Mouse (Mus musculus) erythroblast, adult 5-6 weeks (primary cell): ENCODE results near the gene Zbtb12. TPM values are rescaled to one million over a fixed set of nuclear protein-coding genes. Genes with fewer than 3 reads are reported as not detected.
"Not testable (repeated sequence)": the region's sequence is repeated elsewhere in the genome, so short reads cannot be mapped to it uniquely, and the experiment has no call there.

Source experiments
- ATAC-seq: replicated peaks from 2 replicates; pipeline ENCODE4 v1.8.0; 2016; ENCODE audit warnings: moderate number of reproducible peaks, mild to moderate bottlenecking, moderate TSS enrichment, inconsistent platforms; ENCODE audit not compliant: poor library complexity, low FRiP score, severe bottlenecking
- total RNA-seq, 2 experiments: library from RNA; stranded (forward) in 1 of 2; stranded (reverse) in 1 of 2; fragments of 150-400 nt in 1 of 2; fragments of 200-764, 138-1000 nt in 1 of 2; gene quantifications; 2 replicates each; pipeline versions ENCODE4 v1.2.3 to v1.2.4; 2015 to 2017; ENCODE audit warnings: low replicate concordance in 2 of 2

Gene Zbtb12
- total RNA-seq, 2 experiments from 2014 or later: 0.38 TPM; not detected in 1

- ATAC-seq: no peak
Measured at GRCm38 (mm10) chr17:34898706-34899052, 19.4 kb downstream of the Zbtb12 start.

- no peak for ATAC-seq
Measured at GRCm38 (mm10) chr17:34899053-34899889, 20.0 kb downstream of the Zbtb12 start.

GRCm38 (mm10) chr17:34899890-34900243 is 20.6 kb downstream of the Zbtb12 start:
- ATAC-seq: no peak

GRCm38 (mm10) chr17:34900826-34901225 is 21.5 kb downstream of the Zbtb12 start:
- ATAC-seq: not testable (repeated sequence)

- ATAC-seq: not testable (repeated sequence)
Measured at GRCm38 (mm10) chr17:34901948-34902347, 22.7 kb downstream of the Zbtb12 start.

- no peak for ATAC-seq
Measured at GRCm38 (mm10) chr17:34902895-34903294, 23.6 kb downstream of the Zbtb12 start.

GRCm38 (mm10) chr17:34910982-34911381 is 31.7 kb downstream of the Zbtb12 start:
- no peak for ATAC-seq

- ATAC-seq: peak; percentile 83
Measured at GRCm38 (mm10) chr17:34911945-34912351, 32.7 kb downstream of the Zbtb12 start.

GRCm38 (mm10) chr17:34913930-34914665 is 34.8 kb downstream of the Zbtb12 start, which contains the start of gene Slc44a4:
Gene Slc44a4, plus strand, starts transcription at chr17:34914466.
- no peak for ATAC-seq

GRCm38 (mm10) chr17:34915410-34915831 is 36.1 kb downstream of the Zbtb12 start:
- ATAC-seq: no peak

GRCm38 (mm10) chr17:34916316-34916715 is 37.0 kb downstream of the Zbtb12 start:
- ATAC-seq: no peak

- ATAC-seq: no peak
Measured at GRCm38 (mm10) chr17:34917188-34917587, 37.9 kb downstream of the Zbtb12 start.

- no peak for ATAC-seq
Measured at GRCm38 (mm10) chr17:34922939-34923338, 43.7 kb downstream of the Zbtb12 start.

- ATAC-seq: no peak
Measured at GRCm38 (mm10) chr17:34924258-34924657, 45.0 kb downstream of the Zbtb12 start.

GRCm38 (mm10) chr17:34927306-34928019 is 48.2 kb downstream of the Zbtb12 start:
- ATAC-seq: no peak

- no peak for ATAC-seq
Measured at GRCm38 (mm10) chr17:34928841-34929240, 49.6 kb downstream of the Zbtb12 start.

- peak; percentile 89 for ATAC-seq
Measured at GRCm38 (mm10) chr17:34931061-34931734, 51.9 kb downstream of the Zbtb12 start, which contains the start of gene Neu1. Gene Neu1, plus strand, starts transcription at chr17:34931253.

GRCm38 (mm10) chr17:34931735-34932098 is 52.4 kb downstream of the Zbtb12 start:
- ATAC-seq: no peak

- ATAC-seq: no peak
Measured at GRCm38 (mm10) chr17:34932287-34932686, 53.0 kb downstream of the Zbtb12 start.

- ATAC-seq: no peak
Measured at GRCm38 (mm10) chr17:34934031-34934430, 54.7 kb downstream of the Zbtb12 start.
